Mouse (Mus musculus) MN1 (cell line): ENCODE results near the gene Flt1.

Experiments
- DNase-seq: peaks from one replicate; pipeline ENCODE4 v3.0.0-alpha.2; 2016; ENCODE audit warnings: low spot score

The Flt1 gene

DNA sequence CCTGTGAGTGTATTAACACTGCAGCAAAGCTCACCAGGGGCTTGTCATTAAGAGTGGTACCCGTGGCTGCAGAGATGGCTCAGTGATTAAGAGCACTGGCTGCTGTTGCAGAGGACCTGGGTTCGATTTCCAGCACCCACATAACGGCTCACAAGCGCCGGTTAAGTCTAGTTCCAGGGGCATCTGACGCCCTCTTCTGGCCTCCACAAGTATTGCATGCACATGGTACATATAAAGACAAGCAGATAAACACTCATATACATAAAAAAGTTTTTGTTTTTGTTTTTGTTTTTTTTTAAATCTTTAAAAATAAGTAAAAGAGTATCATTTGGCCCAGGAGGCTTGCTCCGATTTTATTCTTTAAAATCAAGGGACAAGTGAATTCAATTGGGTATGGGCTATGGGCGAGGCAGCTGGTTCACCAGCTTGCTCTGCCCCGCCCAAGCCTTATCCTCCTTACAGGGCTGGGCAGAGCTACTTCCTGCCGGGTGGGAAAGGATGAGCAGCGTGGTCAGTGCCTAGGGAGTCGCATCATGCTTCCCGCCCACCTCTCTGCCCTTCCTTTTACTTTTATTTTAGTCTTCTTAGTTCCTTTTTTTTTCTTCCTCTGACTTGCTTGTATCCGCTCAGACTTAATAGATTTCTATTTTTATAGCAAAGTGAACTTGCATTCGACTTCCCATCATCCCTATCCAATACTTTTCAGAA is 57.0 kb downstream of the Flt1 start:
- DNase-seq, result no peak

DNA sequence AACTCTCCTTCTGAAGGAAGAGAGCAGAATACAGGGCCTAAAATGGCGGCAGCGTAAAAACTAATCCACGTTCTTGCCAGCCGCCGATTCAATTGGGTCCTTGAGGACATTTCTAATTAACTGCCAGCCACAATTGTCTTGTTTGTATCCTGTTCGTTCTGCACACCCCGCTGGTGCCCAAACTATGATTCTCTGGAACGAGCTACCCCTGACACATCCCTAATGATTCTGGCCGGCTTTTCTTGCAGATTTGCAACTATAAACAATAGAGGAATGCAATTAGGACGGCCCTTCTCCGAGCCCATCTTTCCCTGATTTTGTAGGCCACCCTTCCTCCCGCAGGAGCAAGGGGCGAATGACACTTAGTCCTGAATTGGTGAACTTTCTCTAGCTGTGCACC is 59.9 kb downstream of the Flt1 start:
- DNase-seq, result no peak

DNA sequence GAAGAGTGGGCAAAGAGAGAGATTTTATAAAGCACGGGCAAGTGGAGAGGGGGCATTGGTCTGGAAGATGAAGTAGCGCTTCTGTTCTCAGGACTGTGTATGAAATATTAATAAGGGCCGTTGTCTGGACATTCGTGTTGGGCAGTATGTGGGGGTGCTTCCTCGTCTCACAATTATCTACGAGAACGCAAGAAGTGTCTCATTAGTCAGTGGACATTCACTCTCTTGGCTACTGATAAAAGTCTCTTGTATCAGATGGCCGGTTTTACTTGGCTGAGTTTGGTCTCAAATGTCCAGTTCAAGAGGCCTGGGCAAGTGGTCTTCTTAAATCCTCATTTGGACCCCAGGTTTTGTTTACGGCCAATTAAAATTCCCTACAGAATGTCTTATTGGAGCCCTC is 60.4 kb downstream of the Flt1 start:
- DNase-seq, result no peak

DNA sequence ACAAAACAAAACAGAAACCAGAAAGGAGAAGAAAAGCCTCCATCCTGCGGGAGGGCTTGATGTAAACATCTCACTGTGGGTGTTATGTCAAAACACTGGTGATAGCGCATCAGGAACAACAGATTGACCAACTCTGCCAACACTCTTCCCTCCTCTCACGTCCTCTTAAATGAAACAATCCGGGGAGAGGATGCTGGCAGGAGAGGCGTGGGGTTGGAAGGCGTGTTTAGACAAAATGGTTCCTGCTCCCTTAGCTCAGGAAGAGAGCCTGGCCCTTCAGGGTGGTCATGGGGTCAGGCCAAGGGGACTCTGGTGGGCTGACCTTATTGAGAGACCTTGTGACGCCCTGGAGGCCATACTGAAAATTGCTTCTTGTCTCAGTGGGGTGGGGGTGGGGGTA is 65.9 kb downstream of the Flt1 start:
- DNase-seq, result peak; percentile 32

DNA sequence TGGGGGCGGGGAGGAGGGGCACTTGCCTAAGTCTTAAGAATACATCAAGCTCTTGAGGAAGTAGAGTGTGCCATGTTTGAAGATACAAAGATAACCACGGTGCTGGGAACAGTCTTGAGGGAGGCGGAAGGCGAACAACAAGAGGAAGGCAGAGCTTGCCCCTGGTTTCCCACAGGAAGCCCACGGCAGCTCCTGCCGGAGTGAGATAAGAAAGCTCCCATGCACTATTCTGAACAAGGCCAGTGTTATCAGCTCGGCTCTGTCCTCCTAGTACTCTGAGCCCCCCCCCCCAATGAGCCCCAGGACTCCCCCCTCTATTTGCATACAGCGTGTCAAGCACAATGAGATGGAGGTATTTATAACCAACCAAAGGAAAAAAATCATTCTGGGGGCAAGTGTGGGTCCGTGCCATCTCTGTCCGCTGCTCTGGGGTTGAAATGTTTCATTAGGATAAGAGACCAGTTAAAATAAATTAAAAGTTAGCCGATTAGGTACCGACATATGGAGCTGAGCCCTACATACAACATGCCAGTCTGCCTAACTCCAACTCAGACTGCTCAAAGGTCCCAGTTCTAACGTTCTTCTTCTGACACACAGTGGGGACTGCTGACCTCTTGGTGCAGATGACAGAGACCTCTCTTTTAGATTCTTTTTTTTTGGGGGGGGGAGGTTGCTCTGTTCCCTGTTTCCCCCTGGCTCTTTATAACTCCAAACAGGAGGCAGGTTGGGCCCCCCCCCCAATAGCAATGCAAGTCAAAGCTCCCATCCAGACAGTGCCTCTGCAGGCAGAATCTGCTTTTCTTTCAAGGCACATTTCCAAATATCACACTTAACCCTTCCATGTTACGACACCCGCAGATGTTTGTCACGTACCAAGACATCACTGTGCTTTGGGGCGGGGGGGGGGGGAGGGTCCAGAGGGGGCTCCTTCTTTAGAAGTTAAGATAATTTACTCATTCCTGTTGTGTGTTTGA is 67.6 kb downstream of the Flt1 start:
- DNase-seq, result no peak

DNA sequence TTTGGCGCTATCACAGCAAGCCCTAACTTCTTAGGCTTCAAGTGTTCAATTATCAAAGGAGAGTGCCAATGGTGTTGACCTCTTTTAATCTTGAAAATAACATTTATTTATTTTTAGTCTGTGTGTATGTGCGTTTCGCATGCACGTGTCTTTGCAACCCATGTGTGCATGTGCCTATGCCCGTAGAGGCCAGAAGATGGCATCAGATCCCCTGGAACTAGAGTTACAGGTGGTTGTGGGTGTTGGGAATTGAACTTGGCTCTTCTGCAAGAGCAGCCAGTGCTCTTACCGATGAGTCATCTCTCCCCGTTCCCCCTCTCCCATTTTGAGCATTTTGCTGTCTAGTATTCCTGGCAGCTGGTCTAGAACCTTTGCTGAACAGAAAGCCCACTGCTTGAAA is 70.0 kb downstream of the Flt1 start:
- DNase-seq, result no peak

DNA sequence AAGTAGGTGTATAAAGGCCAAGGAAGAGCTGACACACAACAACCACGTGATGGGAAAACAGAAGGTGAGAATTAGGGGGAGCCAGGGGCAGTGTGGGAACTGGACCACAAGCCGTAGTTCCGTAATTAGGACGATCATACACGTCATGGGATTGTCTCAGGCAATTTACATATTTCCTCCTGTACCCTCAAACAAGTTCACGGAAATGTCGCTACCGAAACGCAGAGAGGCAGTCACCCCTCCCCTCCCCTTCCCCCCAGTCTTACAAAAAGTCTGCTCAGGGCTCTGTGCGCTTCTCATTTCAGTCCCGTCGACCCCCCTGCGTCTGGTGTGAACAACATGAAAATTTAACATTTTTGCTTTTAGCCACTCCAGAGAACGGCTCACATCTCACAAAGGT is 74.6 kb downstream of the Flt1 start:
- DNase-seq, result no peak

DNA sequence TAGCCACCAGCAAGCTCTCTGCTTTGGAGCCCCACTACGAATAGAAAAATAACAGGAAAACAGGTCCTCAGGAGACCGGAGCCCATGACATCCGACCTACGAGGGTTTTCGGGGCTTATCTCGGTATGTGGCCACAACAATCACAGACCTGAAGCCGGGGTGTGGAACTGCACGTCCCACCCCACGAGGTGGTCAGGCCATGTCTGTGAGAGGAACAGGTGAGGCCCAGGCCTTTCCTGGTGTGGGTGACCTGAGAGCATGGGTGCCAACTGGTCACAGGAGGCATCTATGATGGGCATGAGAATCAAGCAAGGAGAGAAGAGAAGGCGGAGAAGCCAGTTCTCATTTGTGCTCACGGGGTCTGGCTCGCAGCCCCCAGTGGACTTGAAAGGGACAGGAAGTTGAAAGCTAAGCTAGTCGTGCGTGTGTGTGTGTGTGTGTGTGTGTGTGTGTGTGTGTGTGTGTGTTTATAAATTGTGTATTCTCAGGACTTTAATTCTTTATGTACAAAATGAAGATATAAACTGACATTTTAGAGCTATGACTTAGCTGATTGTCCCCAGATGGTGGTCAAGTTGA is 79.4 kb downstream of the Flt1 start:
- DNase-seq, result no peak

DNA sequence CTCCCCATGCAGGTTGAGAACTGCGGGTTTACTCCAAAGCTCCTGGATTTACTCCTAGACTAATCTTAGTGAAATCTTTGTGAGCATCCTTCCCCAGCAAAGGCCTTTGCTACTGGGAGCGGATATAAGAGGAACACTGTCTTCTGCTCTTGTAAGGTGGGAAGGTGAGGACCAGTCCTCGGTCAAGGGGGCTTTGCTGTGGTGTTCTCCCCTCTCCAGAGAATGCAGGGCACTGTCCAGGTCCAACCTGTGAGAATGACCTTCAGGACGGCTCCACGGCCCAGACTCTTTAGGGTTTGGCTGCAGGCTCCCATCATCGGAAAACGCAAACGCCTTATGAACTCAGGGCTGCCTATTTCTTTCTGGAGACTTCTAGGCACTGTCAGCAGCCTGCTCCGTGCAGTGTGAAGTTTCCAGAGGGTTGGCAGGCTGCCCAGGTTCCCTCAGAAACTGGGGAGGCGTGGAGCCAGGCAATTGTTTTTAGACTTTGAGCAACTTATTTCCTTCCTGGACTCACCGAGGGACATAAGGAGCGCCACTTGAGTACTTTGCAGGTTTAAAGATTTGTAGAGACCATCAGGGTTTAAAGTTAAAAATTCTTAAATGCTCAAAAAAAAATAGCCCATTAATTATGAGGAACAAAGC is 80.7 kb downstream of the Flt1 start:
- no peak for DNase-seq

DNA sequence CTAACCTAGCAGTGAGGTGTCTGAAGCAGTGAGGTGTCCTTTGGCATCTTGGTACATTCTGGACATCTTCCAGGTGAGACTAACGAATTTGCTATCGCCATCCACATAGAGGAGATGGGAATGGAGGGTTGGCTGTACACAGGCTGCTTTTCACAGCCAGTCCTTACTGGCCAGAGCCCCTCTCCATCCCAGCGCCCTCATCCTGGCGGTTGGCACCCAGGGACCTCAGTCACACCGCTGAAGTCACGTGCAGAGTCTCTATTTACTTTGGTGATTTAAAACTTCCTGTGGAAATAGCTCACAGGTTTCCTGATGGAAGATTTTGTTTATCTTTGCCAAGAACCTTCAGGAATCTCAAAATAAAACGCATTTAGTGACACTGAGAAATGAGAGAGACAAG is 84.4 kb downstream of the Flt1 start:
- DNase-seq, result no peak

DNA sequence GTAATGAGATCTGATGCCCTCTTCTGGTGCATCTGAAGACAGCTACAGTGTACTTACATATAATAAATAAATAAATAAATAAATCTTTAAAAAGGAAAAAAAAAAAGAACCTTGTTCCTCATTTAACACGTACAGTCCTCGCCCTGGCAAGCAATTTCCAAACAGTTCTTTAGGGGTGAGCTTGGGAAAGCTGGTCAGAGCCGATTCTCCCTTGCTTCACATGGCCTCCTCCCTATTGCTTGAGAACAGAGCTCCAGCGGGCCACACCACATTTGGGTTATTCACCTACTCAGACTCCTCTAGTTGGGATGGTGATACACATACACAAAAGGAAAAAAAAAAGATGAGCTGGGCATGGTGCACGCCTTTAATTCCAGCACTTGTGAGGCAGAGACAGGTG is 85.9 kb downstream of the Flt1 start:
- no peak for DNase-seq

DNA sequence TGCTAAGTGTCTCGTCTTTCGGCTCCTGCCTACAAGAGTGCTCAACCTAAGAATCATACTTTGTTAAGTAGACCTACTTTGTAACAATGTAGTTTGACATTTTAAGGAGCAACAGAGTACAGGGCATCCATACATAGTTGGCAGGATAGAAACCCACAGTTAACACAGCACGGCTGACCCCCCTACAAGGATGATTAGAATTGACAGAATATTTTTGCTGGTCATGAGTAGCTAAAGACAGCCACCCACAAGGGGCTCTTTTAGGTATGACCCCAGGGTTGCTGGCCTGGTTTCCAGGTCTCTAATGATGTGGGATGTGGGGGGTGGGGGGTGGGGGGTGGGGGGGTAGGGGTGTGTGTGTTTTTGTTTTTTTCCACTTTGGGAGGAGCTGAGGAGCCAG is 89.1 kb downstream of the Flt1 start:
- no peak for DNase-seq

DNA sequence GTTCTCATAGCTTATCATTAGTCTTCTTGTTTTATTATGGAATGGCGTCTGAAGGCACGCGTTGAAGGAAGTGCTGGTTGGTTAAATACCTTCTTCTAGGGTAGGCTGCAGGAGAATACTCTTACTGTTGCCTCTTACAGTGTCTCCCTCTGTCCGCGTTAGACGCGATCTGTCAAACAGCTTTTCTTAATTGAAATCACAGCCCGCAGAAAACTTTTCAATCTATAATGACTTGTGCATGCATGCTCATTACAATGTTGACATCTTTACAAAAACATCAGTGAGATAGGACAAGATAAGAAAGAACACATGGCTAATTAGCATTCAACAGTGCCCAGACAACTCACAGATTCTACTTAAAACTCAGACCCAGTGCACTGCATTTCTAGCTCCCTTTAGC is 89.9 kb downstream of the Flt1 start:
- no peak for DNase-seq

DNA sequence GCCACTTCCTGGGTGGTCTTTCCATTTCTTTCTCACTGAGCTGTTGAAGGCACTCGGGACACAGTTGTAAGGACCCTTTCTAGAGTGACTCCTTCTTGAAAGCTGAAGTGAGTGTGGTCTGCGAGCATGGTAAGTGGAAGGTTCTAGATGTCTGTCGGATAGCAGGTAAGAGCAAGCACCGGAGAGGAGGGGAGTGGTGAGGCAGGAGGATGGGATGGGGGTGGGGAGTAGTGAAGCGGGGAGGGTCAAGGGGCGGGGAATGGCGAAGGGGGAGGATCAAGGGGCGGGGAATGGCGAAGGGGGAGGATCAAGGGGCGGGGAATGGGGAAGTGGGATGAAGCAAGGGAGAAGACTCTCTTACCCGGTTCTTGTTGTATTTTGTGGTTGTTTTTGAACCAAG is 91.8 kb downstream of the Flt1 start:
- no peak for DNase-seq

DNA sequence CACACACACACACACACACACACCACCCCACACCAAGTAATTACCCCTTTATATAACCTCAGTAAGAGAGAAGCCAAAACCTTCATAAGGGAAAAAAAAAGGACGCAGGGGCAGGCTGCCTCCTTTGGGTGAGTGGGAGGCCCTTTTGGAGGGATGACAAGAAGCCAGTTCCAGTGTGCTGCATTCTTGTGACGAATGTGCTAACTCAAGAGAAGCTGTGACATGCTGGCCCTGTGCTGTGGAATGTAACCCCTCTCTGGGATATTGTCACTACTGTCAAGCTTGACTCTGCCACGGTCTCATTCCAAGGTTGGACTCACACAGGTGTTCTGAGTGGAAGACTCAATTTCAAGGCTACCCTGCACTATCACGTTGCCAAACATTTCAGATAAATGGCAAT is 93.1 kb downstream of the Flt1 start:
- no peak for DNase-seq

DNA sequence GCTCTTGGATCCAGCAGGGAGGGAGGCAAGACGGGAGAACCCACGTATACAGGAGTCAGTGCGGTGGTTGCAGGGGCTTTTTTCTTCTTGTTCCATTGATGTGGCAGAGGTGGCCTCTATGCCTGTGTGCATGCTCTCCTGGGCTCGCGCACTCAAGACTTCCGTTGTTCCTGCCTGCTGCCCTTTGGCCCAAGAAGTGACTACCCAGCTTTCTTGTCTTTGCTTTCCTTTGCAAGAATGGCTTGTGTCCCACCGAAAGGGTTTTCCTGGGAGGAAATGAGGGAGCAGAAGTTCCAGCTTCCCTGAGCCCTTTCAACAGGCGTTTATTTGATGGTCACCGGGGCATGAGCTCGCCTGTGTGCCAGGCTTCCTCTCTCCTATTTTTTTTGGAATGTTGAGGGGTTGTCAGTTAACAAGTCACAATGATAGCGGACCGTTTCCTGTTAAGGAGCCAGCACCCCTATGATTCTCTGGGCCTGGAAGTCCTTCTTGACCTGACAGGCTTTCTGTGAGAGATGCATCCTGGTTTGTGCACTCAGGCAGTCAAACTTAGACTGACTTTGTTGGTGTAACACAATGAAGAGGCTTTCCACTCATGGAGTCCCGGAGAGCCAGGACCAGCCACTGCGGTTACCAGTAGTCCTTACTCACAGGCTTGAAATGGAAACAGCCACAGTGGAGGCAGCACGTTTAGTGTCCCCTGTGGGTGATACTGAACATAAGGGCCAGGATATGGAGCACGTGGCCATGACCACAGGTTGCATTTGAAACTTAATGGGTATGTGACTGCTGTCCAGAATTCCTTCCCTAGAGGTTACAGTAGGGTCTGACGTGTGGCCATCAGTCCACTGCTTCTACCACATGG is 95.2 kb downstream of the Flt1 start:
- DNase-seq, result no peak

DNA sequence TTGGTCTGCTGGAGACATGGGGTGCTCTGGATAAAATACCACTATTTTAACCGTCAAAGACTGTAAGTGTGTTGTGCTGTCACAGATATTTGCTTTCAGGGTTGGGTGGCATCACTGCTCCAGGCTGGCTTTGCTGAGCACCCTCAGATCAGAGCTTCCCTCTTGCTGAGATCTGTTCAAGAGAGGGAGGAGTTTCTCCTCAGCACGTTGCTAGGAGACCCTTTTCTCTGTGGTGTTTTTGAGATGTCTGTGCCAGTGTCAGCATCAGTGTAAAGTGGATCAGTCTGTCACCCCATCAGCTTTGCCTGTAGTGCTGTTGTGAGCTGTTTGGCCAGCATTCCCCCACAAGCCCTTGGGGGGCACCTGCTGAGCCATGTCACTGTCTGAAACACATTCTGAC is 98.9 kb downstream of the Flt1 start:
- DNase-seq, result no peak

DNA sequence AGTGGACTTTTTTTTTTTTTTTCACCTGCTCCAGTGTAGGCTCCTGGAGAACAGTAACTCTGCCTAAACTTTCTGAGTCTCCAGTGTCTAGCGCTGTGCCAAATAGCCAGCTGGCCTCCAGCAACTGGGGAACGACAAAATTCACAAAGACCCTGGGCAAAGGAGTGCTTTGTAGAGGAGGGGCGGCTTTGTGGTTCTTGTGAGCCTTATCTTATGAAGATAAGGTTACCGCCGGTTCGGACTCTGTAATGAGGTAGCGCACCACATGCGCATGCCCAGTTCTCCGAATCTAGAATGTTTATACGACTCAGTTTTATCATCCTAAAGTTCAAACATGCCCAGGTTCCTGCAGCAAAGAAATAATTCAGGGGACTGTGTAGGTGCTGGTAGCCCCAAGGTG is 102.1 kb downstream of the Flt1 start:
- DNase-seq, result no peak

DNA sequence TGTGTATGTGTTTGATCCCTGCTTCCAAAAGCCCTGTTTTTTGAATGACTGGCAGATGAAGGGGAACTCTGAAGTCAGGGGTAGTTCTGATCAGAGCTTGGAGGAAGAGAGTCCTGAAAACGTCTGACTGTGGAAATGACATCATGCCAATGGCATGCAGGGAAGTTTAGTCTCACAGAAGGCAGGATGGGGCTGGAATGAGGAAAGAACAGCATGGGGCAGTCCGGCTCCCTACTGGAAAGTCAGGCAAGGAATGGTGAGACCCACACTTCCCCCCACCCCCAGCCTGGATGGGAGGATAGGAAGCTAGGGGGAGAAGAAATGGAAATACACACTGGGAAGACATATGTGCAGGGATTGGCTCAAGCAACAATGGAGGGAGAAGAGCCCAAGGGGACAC is 105.6 kb downstream of the Flt1 start:
- DNase-seq, result no peak

DNA sequence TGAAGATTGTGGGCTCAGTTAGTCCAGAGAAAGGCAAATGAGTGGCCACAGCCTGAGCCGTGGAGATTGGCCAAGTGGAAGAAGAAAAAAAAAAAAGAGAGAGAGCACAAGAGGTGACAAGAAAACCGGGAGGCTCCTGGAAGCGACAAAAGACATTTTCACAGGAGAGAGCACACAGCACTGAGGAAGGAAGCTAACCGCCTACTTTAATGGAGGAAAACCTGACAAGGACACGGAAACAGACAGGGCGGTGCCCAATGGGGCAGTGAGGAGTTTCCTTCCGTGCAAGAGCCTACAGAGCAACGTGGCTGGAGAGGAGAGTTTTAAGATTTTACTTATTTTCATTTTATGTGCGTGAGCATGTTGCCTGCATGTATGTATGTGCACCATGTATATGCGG is 107.6 kb downstream of the Flt1 start:
- DNase-seq, result no peak

DNA sequence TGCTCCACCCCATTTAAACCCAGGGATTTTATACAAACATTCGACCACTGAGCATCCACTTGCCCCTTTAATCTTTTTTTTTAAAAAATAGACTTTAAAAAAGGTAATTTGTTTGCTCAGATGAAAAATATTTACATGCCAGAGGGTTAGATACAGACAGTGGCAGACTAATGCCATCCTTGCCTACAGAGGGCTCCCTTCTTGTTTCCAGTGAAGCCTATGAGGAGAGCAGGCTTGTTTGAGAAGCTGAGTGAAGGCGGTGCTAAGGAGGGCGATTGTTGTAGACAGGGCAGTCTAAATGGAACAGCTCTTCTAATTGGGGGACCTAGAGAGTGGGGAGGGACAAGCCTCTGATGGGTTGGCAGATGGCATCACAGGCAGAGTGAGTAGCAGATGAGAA is 109.4 kb downstream of the Flt1 start:
- DNase-seq, result no peak

DNA sequence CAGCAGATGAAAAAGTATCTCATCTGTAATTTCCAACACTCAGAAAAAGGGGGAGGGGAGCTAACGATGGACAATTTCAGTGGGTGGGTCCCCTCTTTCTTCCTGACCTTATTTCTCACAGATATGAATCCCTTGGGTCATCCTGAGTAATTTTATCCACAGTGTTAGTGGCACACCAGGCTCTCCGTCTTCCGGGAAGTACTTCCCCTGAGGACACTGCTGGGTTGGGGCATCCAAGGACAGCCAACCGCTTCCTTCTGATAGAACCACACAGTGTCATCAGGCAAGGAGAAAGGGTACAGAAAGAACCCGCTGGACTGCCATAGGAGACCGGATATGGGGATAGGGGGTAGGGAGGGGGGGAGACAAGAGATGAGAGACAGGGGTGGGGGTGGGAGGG is 111.2 kb downstream of the Flt1 start:
- DNase-seq, result no peak
